Mouse (Mus musculus) heart, postnatal 0 days (tissue): ENCODE measurements around the gene Poln.

Experiments
- CTCF ChIP-seq: IDR thresholded peaks from 2 replicates; pipeline ENCODE4 v1.5.1; 2016; ENCODE audit warnings: antibody characterized with exemption, control low read depth, low read depth
- EP300 ChIP-seq: IDR thresholded peaks from 2 replicates; pipeline ENCODE4 v1.6.1; 2016; ENCODE audit warnings: antibody characterized with exemption, low read depth

DNA sequence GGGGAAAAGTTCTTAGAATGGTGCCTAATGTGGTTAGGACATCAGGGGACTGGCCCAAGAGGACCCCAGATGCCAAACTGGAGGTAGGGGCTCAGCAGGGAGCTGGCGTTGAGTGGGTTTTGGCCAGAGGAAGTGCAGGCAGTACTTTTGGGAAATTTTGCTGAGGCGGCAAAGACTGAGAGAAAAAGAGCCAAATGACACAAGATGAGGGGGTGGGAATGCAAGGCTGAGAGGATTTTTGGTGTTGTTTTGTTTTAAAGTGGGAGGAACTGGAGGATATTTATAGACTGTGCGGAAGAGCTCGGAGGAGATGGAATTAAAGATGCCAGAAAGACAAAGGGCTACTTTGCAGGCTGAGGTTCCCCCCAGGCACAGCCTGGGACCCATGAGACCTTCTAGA, 1.5 kb upstream of the Poln start:
- TF ChIP-seq EP300 (no peak), CTCF (no peak)
